26 mouse cellular contexts compared by ENCODE assay signal in genomic region chr9:28286384-28286783, GRCm38 (mm10).
"Had no signal": no experiment of that assay in that cellular context is flagged by ENCODE, and none has a peak within 500 bp of the region (broad histone marks: within the 10 kb centered on the region; RNA-seq: fewer than 3 reads in every experiment).

No protein-coding gene starts in this region.

- H3K36me3 ChIP-seq: heart, embryonic 12.5 days; hindbrain, embryonic 10.5 days; hindbrain, embryonic 12.5 days; limb, embryonic 10.5 days; limb, embryonic 12.5 days; liver, embryonic 13.5 days; liver, embryonic 15.5 days had no signal

- H3K4me2 ChIP-seq: heart, embryonic 12.5 days; hindbrain, embryonic 12.5 days; hindbrain, embryonic 14.5 days; limb, embryonic 12.5 days; liver, embryonic 11.5 days; liver, embryonic 13.5 days; liver, embryonic 15.5 days had no signal

- H3K4me1 ChIP-seq: hindbrain, embryonic 12.5 days; limb, embryonic 12.5 days; liver, embryonic 13.5 days; liver, embryonic 15.5 days had no signal

- H3K4me3 ChIP-seq: gastrocnemius, adult 2 months; heart, embryonic 12.5 days; hindbrain, embryonic 10.5 days; hindbrain, embryonic 12.5 days; layer of hippocampus, adult 2 months; left cerebral cortex, adult 2 months; limb, embryonic 10.5 days; limb, embryonic 12.5 days; liver, embryonic 13.5 days; liver, embryonic 15.5 days had no signal

- ATAC-seq: hindbrain, embryonic 16.5 days; inflammation-experienced regulatory T-cells, adult 6 months; intestine, postnatal 0 days; liver, postnatal 0 days had no signal

- H3K9me3 ChIP-seq: heart, embryonic 12.5 days; hindbrain, embryonic 10.5 days; hindbrain, embryonic 12.5 days; limb, embryonic 10.5 days; limb, embryonic 12.5 days; liver, embryonic 13.5 days; liver, embryonic 15.5 days had no signal

- H3K27ac ChIP-seq: gastrocnemius, adult 2 months; hindbrain, embryonic 10.5 days; hindbrain, embryonic 12.5 days; hindbrain, embryonic 14.5 days; layer of hippocampus, adult 2 months; left cerebral cortex, adult 2 months; limb, embryonic 10.5 days; limb, embryonic 12.5 days; liver, embryonic 13.5 days; liver, embryonic 15.5 days had no signal

- H3K27me3 ChIP-seq: heart, embryonic 12.5 days; hindbrain, embryonic 12.5 days; liver, embryonic 13.5 days; liver, embryonic 15.5 days had no signal

- DNase-seq: gastrocnemius, adult 2 months; gastrocnemius, postnatal 10 days; gastrocnemius, postnatal 25 days; heart, postnatal 10 days; heart, postnatal 4 days; kidney, adult 18-20 months; kidney, adult 8-10 months; kidney, postnatal 10 days; kidney, postnatal 25 days; kidney, postnatal 4 days; liver; liver, embryonic 13.5 days; liver, postnatal 0 days had no signal

- H3K9ac ChIP-seq: heart, embryonic 12.5 days; hindbrain, embryonic 12.5 days; hindbrain, embryonic 14.5 days; limb, embryonic 12.5 days; liver, embryonic 13.5 days; liver, embryonic 15.5 days; liver, postnatal 0 days had no signal
